ENCODE assay signal across 12 mouse cellular contexts in genomic region chr1:126799379-126799798, GRCm38 (mm10). TPM values are rescaled to one million over a fixed set of nuclear protein-coding genes. Genes with fewer than 3 reads are reported as not detected.
DNase-seq lines count a peak whose midpoint lies in the region; ATAC-seq and TF ChIP-seq lines count a peak whose summit lies in the region.
"Had no signal": no experiment of that assay in that cellular context is flagged by ENCODE, and none has a peak within 500 bp of the region (broad histone marks: within the 10 kb centered on the region; RNA-seq: fewer than 3 reads in every experiment).

No protein-coding gene starts in this region.

- no peak overlapping the region for H3K4me3 ChIP-seq in forebrain, embryonic 11.5 days (ENCODE audit: low read depth, low read length)
- H3K4me3 ChIP-seq in forebrain, embryonic 10.5 days = no peak overlapping the region
- H3K4me3 ChIP-seq in lung, embryonic 14.5 days (ENCODE audit: low read depth, low read length) = no peak overlapping the region
- no peak overlapping the region for H3K4me3 ChIP-seq in lung, postnatal 0 days (ENCODE audit: low read depth, low read length)
- H3K4me3 ChIP-seq in neural tube, embryonic 15.5 days (replicated peaks) = no peak overlapping the region

- H3K36me3 ChIP-seq in forebrain, embryonic 11.5 days (ENCODE audit: control insufficient read depth, insufficient read depth, low read length) = no peaks in the 10 kb centered on the region
- H3K36me3 ChIP-seq in forebrain, embryonic 10.5 days (replicated peaks) = no peaks in the 10 kb centered on the region
- H3K36me3 ChIP-seq in lung, embryonic 14.5 days (ENCODE audit: insufficient read depth) = no peaks in the 10 kb centered on the region
- H3K36me3 ChIP-seq in lung, postnatal 0 days (ENCODE audit: insufficient read depth, low read length) = no peaks in the 10 kb centered on the region
- H3K36me3 ChIP-seq in neural tube, embryonic 15.5 days = no peaks in the 10 kb centered on the region

- H3K9me3 ChIP-seq in forebrain, embryonic 11.5 days (ENCODE audit: control insufficient read depth, low read length) = no peaks in the 10 kb centered on the region
- no peaks in the 10 kb centered on the region for H3K9me3 ChIP-seq in forebrain, embryonic 10.5 days
- H3K9me3 ChIP-seq in lung, embryonic 14.5 days (ENCODE audit: low read depth, low read length) = no peaks in the 10 kb centered on the region
- no peaks in the 10 kb centered on the region for H3K9me3 ChIP-seq in lung, postnatal 0 days (ENCODE audit: low read length)
- H3K9me3 ChIP-seq in neural tube, embryonic 15.5 days (replicated peaks) = no peaks in the 10 kb centered on the region

- H3K9ac ChIP-seq in forebrain, embryonic 11.5 days (ENCODE audit: low read length) = no peak overlapping the region
- H3K9ac ChIP-seq in lung, embryonic 14.5 days = no peak overlapping the region
- no peak overlapping the region for H3K9ac ChIP-seq in lung, postnatal 0 days (replicated peaks; ENCODE audit: low read depth)
- no peak overlapping the region for H3K9ac ChIP-seq in neural tube, embryonic 15.5 days (replicated peaks)

- TF ChIP-seq EP300 in lung, postnatal 0 days (IDR thresholded peaks at IDR 0.05) = no peak

- no peaks in the 10 kb centered on the region for H3K27me3 ChIP-seq in forebrain, embryonic 11.5 days (ENCODE audit: control insufficient read depth, insufficient read depth, low read length)
- H3K27me3 ChIP-seq in forebrain, embryonic 10.5 days (ENCODE audit: poor library complexity, severe bottlenecking) = no peaks in the 10 kb centered on the region
- no peaks in the 10 kb centered on the region for H3K27me3 ChIP-seq in lung, embryonic 14.5 days (ENCODE audit: insufficient read depth, low read length)
- H3K27me3 ChIP-seq in lung, postnatal 0 days (replicated peaks; ENCODE audit: insufficient read depth, low read length) = no peaks in the 10 kb centered on the region
- H3K27me3 ChIP-seq in neural tube, embryonic 15.5 days (replicated peaks) = no peaks in the 10 kb centered on the region

- no peak for DNase-seq in forebrain, embryonic 11.5 days (ENCODE audit: low spot score)
- DNase-seq in forebrain, embryonic 10.5 days (ENCODE audit: extremely low spot score, low spot score) = no peak
- no peak for DNase-seq in lung, embryonic 14.5 days
- no peak for DNase-seq in lung, postnatal 0 days (ENCODE audit: low spot score)
- peak; percentile 32 to 42 for DNase-seq in heart, postnatal 10 days
- DNase-seq in spleen, adult 18-20 months = no peak
- DNase-seq: adrenal gland, postnatal 36 days; cerebellum, postnatal 36 days; kidney, adult 8-10 months; liver had no signal

- H3K4me1 ChIP-seq in forebrain, embryonic 11.5 days (replicated peaks; ENCODE audit: control insufficient read depth, insufficient read depth, low read length) = no peaks in the 10 kb centered on the region
- H3K4me1 ChIP-seq in forebrain, embryonic 10.5 days = peaks cover 5% of the 10 kb centered on the region; the same call in 1 of the 2 replicates
- H3K4me1 ChIP-seq in lung, embryonic 14.5 days (ENCODE audit: insufficient read depth) = peaks cover 9% of the 10 kb centered on the region; the same call in 1 of the 2 replicates
- H3K4me1 ChIP-seq in lung, postnatal 0 days (ENCODE audit: insufficient read depth, low read depth, low read length) = no peaks in the 10 kb centered on the region
- H3K4me1 ChIP-seq in neural tube, embryonic 15.5 days = peaks cover 11% of the 10 kb centered on the region

- no peak overlapping the region for H3K4me2 ChIP-seq in forebrain, embryonic 11.5 days (ENCODE audit: low read depth, low read length, severe bottlenecking)
- no peak overlapping the region for H3K4me2 ChIP-seq in lung, embryonic 14.5 days
- H3K4me2 ChIP-seq in lung, postnatal 0 days (replicated peaks; ENCODE audit: low read depth, low read length) = no peak overlapping the region
- H3K4me2 ChIP-seq in neural tube, embryonic 15.5 days = 0 out of 2 replicates have a peak overlapping the region, but pooled peaks have one; percentile 0

- no peak overlapping the region for H3K27ac ChIP-seq in forebrain, embryonic 11.5 days (ENCODE audit: low read depth, low read length)
- no peak overlapping the region for H3K27ac ChIP-seq in forebrain, embryonic 10.5 days
- H3K27ac ChIP-seq in lung, embryonic 14.5 days (ENCODE audit: low read depth) = no peak overlapping the region
- H3K27ac ChIP-seq in lung, postnatal 0 days (ENCODE audit: low read length) = no peak overlapping the region
- no peak overlapping the region for H3K27ac ChIP-seq in neural tube, embryonic 15.5 days (replicated peaks)

- 80% methylated on average over 11 of the region's 11 CpGs for WGBS in forebrain, embryonic 11.5 days
- 88% methylated on average over 11 of the region's 11 CpGs for WGBS in forebrain, embryonic 10.5 days
- WGBS in lung, embryonic 14.5 days = 79% methylated on average over 11 of the region's 11 CpGs
- WGBS in lung, postnatal 0 days = 78% methylated on average over 11 of the region's 11 CpGs
- WGBS in neural tube, embryonic 15.5 days = 44% methylated on average over 11 of the region's 11 CpGs

- intact Hi-C loops in heart, postnatal 10 days (cut with DNase I) = no loop called here

- TF ChIP-seq CTCF in lung, embryonic 14.5 days (IDR thresholded peaks at IDR 0.05; ENCODE audit: low read depth) = no peak
- TF ChIP-seq CTCF in lung, postnatal 0 days (IDR thresholded peaks at IDR 0.05) = no peak

- peak; percentile 64; the same call in 1 of the 2 replicates for ATAC-seq in forebrain, embryonic 11.5 days (replicated peaks; ENCODE audit: low FRiP score)
- peak; percentile 48 for ATAC-seq in lung, embryonic 14.5 days (ENCODE audit: insufficient read depth)
- no peak for ATAC-seq in lung, postnatal 0 days
- peak; percentile 53; the same call in 1 of the 2 replicates for ATAC-seq in neural tube, embryonic 15.5 days (ENCODE audit: low FRiP score)
- no peak for ATAC-seq in granulocyte monocyte progenitor cell, adult 5-6 weeks (replicated peaks; ENCODE audit: poor library complexity, severe bottlenecking)

RNA-seq across cellular contexts. Expression of gene Nckap5, which starts 31.2 kb away (rescaled TPM):
- 13.5 and 16.6 TPM in 2 replicates for polyA plus RNA-seq in forebrain, embryonic 11.5 days (2014; fragmentation: Nextera tagmentation; extraction: Ambion mirVana)
- polyA plus RNA-seq in forebrain, embryonic 10.5 days (2016; fragmentation: Nextera tagmentation; extraction: Ambion mirVana) = 6.3 and 7.7 TPM in 2 replicates
- polyA plus RNA-seq in lung, embryonic 14.5 days (2014; fragmentation: Nextera tagmentation; extraction: Ambion mirVana) = 37.8 and 39.7 TPM in 2 replicates
- polyA plus RNA-seq in lung, postnatal 0 days (2015; fragmentation: Nextera tagmentation; extraction: Ambion mirVana) = 26.0 and 37.0 TPM in 2 replicates
- 10 to 100 TPM; 17.8 to 18.2 TPM for total RNA-seq in heart, postnatal 10 days (2021)
- 11.4 and 11.5 TPM in 2 replicates for polyA plus RNA-seq in neural tube, embryonic 15.5 days (2015; fragmentation: Nextera tagmentation; extraction: Ambion mirVana)
- not detected in 2 replicates for total RNA-seq in granulocyte monocyte progenitor cell, adult 5-6 weeks (2014; fragmentation: Nextera tagmentation)
- 1.0 TPM in 1 of 2 replicates, not detected in the other for total RNA-seq in granulocyte monocyte progenitor cell, adult 5-6 weeks (2017)

Comparison
In these comparisons a context has a peak if more than half of its experiments do, and no peak if none do; other contexts are left out.
1. ATAC-seq: peak in forebrain, embryonic 11.5 days (single experiment), lung, embryonic 14.5 days (single experiment) and neural tube, embryonic 15.5 days (single experiment); none in lung, postnatal 0 days (single experiment) and granulocyte monocyte progenitor cell, adult 5-6 weeks (single experiment).
2. DNase-seq: peak in heart, postnatal 10 days (2 of 2); none in forebrain, embryonic 11.5 days (single experiment), forebrain, embryonic 10.5 days (single experiment), lung, embryonic 14.5 days (single experiment), lung, postnatal 0 days (single experiment) and spleen, adult 18-20 months (0 of 2).